Mouse (Mus musculus) erythroid progenitor cell, adult 5-6 weeks (primary cell): Measurements from ENCODE around the gene Cep104. TPM values are rescaled to one million over a fixed set of nuclear protein-coding genes. Genes with fewer than 3 reads are reported as not detected.
A peak's percentile ranks its signal among the peaks of the same experiment; 100 is the strongest.

ENCODE experiments used
- ATAC-seq: replicated peaks from 2 replicates; pipeline ENCODE4 v1.8.0; 2016; ENCODE audit warnings: moderate number of reproducible peaks, mild to moderate bottlenecking, moderate TSS enrichment, inconsistent platforms; ENCODE audit not compliant: poor library complexity, low FRiP score, severe bottlenecking
- total RNA-seq, 2 experiments: library from RNA; stranded (forward) in 1 of 2; stranded (reverse) in 1 of 2; fragments of 150-400 nt in 1 of 2; fragments of 186-747, 209-891 nt in 1 of 2; gene quantifications; 2 replicates each; pipeline versions ENCODE4 v1.2.3 to v1.2.4; 2015 to 2017; ENCODE audit warnings: low replicate concordance in 2 of 2

Cep104 gene
- total RNA-seq, 2 experiments from 2014 or later, result 5.0 to 13.8 TPM

DNA sequence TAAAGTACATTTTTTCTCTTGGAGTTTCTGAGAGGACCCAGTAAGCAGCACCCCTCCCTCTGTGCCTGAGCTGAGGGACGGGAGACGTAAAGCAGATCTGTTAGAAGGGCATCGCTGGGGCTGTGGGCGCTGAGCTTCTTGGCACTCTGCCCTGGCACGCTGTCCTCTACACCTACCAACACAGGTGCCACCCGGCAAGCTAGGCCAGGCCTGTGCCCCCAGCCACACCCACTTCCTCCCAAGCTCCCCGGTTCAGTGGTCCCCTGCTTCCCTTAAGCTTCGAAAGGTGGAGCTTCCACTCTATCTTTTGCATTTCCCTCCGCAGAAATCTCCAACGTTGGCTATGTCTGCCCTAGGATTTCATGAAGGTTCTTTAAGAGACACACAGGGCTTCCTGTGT, 4.2 kb downstream of the Cep104 start:
- ATAC-seq, result no peak

DNA sequence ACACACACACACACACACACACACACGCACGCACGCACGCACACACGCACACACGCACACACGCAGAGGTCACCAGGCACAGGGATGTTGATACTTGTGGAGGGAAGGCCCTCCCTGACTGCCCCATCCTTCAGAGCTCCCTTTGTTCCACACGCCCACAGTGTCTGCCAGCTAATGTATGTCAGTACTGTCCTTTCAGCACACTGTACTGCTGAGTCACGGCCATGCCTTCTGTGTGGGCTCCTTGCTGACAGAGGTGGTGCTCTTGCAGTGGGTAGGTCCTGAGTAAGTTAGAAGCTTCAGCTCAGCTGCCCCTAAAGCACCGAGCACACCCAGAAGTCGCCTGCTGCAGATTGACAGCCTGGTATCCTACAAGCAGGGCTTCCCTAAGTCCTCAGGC, 5.5 kb downstream of the Cep104 start:
- ATAC-seq, result no peak

DNA sequence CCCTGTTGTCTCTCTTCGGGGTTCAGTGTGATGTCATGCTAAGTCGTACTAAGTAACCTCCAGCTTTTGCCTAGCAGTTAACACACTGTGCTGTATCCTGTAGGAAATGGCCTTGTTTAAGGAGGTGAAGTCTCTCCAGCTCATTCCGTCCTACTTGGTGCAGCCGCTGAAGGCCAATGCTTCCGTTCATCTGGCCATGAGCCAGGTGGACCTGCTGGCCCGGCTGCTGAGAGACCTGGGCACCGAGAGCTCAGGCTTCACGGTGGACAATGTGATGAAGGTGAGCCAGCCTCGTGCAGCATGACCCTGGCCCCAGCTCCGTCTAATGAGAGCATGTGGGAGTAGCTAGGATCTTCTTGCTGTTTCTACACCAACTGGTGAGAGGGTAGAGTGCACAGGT, 17.7 kb downstream of the Cep104 start:
- no peak for ATAC-seq

DNA sequence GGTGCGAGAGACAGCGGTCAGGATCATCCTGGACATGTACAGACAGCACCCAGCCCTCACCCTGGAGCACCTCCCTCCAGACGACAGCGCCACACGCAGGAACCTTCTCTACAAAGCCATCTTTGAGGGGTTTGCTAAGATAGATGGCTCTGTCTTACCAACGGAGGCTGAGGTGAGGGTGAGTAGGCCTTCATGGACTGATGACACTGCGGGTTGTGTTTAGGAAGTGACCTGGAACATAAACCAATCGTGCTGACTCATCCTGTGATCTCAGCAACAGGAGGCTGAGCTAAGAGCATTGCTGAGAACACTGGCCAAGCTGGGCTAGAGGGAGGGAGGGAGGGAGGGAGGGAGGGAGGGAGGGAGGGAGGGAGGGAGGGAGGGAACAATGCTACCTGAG, 18.5 kb downstream of the Cep104 start:
- no peak for ATAC-seq

DNA sequence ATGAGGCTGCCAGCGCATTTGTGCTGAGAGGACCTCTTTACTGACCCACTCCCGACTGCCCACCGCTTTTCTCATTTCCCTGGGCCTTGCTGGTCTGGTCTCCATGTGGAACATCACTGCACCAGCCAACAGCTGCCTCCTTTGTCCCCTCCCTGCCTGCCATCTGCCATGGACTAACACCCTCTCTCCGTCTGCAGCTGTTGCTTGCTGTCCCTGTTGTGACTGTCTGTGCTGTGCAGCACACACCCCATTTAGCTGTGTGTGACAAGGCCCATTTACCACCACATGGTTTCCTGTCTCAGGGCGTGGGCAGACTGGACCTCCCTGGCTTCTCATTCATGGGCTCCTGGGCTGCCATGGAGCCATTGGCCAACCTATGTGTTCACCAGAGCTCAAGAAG, 30.5 kb downstream of the Cep104 start:
- no peak for ATAC-seq

DNA sequence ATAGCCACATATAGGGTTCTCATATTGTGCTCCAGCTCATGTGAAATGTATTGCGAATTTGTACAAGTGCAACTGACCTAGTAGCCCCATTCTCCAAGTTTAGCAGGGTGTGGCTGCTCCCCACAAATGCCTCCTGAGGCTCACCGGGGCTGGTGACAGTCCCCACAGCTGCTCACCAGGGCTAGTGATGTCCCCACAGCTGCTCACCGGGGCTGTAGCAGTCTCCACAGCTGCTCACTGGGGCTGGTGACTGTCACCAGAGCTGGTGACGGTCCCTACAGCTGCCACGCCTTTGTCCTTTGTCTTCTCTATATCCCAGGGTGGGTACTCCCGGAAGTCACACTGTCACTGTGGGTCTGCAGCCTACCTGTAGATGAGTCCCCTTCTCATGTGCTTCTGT, 31.3 kb downstream of the Cep104 start:
- ATAC-seq, result no peak

DNA sequence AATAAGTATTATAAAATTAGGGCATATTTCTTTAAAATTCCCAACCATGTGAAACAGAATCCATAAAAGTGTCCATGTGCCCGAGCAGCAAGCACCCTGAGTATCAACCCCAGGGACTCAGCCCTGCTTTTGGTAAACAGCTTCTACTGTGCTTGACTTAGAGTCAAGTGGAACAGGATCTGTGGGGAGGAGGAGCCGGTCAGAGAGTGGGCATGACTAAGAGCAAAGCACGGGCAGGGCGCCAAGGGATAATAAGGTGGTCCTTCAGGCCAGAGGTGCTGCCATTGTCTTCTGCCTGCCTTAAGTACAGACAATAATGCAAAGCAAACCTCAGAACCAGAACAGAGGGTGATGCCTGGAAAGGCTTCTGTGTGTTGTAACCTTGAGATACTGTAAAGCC, 32.8 kb downstream of the Cep104 start:
- no peak for ATAC-seq

DNA sequence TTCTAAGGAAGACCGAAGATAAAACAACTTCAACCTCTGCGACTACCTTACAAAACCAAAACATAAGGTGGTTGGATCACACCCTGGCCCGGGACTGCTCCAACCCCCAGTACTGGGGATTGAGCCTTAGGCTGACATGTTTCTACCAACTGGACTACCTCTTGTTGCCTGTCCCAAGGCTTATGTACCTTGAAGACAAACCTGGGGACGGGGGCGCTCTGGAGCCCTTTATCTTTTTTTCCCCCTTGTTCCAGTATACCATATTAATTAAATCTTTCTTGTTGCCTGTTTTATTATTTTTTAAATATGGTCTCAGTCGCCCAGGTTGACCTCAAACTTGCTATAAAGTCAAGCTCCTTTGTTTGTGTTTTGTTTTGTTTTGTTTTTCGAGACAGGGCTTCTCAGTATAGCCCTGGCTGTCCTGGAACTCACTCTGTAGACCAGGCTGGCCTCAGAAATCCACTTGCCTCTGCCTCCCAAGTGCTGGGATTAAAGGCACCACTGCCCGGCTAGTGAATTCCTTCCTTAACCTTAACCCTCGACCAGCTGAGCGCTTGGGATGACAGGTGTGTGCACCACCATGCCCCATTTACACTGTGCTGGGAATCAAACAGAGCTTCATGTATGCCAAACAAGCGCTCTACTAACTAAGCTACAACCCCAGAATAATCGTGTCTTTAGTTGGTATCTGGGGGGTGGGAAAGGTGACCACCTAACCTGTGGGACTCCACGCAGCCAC, 36.1 kb downstream of the Cep104 start:
- ATAC-seq, result peak; percentile 48

DNA sequence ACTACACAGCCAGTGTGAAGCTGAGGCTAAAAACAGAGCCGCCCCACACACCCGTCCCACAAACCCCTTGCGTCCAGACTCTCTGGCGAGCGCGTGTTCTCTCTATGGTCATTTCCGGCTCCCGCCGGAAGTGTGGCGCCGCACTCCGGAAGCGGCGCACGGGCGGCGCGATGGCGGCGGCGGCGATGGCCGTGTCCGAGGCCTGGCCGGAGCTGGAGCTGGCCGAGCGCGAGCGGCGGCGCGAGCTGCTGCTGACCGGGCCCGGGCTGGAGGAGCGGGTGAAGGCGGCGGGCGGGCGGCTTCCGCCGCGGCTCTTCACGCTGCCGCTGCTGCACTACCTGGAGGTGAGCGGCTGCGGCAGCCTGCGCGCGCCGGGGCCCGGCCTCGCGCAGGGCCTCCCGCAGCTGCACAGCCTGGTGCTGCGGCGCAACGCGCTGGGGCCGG, 36.7 kb downstream of the Cep104 start, which contains the start of gene Lrrc47:
Gene Lrrc47 (plus strand): TSS at position 86 of the 444 bp plus-strand sequence.
- ATAC-seq, result peak; percentile 96

DNA sequence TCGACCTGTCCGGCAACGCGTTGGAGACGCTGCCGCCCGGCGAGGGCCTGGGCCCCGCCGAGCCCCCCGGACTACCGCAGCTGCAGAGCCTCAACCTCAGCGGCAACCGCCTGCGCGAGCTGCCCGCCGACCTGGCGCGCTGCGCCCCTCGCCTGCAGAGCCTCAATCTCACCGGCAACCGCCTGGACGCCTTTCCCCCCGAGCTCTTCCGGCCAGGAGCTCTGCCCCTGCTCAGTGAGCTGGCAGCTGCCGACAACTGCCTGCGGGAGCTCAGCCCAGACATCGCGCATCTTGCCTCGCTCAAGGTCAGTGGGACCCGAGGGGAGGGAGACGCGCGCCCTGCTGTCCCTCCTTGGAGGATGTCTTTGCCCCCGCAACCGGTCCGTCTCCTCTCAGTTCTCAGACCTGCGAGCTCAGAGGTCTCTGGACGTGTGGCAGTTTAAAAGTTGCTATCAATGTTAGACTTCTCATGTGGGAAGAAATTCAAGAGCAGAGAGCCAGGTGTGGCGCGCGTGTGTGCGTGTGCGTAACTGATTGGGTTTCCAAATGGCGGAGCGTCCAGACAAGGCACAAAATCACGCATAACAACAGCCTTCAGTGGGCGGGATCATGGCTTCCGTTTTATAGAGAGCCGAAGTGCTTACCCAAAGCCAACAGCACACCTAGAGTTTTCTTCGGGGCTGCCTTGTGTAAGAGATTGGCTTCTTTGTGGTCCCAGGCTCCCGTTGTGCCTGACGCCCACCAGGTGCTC, 37.3 kb downstream of the Cep104 start:
- ATAC-seq, result no peak

DNA sequence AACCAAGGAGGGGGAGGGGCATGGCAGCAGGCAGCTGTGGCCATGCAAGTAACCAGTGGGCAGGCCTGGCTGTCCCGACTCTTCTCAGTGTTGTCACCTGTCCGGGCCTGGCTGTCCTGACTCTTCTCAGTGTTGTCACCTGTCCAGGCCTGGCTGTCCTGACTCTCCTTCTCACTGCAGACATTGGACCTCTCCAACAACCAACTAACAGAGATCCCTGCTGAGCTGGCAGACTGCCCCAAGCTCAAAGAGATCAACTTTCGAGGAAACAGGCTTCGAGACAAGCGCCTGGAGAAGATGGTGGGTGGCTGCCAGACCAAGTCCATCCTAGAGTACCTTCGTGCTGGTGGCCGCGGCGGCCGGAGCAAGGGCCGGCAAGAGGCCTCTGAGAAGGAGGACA, 40.5 kb downstream of the Cep104 start:
- no peak for ATAC-seq

DNA sequence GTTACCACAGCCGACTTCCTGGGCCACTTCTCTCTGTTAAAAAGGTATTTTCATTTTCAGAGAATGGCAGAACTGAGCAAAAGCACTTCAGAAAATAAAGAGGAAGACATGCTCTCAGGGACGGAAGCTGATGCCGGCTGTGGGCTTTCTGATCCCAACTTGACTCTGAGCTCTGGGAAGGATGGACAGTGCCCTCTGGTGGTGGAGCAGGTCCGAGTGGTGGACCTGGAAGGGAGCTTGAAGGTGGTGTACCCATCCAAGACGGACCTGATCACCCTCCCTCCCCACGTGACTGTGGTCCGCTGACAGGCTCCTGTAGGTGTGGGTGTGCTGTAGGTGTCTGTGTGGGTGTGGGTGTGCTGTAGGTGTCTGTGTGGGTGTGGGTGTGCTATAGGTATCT, 44.6 kb downstream of the Cep104 start:
- no peak for ATAC-seq

DNA sequence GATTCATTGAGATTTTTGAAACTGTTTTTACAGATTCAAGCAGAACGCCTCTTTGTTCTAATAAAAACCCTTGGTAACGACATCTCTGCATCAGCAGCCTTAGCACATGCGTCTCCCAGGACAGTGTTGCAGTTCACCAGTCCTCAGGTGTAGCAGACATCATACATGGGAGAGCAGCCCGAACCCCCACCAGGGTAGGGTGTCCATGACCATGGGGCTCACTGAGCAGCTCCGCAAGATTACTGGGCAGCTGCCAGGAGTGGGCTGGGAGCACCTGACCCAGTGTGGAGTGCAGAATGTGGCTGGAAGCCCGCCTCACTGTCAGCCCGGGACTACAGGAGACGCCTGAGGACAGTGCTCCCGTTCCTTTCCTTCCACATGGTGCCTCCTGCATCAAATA, 46.4 kb downstream of the Cep104 start:
- no peak for ATAC-seq

DNA sequence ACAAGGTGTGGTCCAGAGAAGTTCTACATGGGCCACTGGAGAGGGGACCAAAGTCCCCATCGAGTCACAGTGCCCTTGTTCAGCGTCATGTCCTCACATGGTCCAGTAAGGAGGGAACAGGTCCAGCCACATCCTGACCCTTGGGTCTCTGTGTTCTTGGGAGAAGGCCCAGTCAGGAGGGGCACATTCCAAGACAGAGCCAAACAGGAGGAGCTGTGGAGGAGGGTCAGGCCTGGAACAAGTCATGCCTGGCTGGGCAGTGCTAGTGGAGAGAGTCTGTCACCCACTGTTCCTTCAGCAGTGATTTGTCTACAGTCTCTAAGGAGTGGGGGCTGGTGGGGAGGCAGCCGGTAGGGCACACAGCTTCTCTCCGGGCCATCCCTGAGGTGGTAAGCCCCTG, 47.4 kb downstream of the Cep104 start:
- no peak for ATAC-seq

DNA sequence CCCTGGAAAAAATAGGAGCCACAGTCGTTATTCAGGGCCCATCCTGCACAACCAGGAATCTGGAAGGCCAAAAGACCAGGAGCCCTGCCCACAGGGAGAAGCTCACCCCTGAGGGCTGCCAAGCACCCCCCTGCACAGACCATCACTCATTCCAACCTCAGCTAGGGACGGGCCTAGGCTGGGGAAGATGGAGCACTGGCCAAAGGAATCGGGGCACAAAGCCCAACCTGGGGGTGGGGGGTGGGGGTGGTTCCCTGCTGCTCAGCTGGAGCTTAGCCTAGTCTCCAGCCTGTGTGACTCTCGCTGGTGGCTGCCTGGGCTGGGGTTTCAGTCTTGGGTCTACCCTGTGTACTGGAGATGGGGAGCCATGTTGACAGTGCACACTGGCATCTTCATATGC, 47.9 kb downstream of the Cep104 start:
- ATAC-seq, result no peak

DNA sequence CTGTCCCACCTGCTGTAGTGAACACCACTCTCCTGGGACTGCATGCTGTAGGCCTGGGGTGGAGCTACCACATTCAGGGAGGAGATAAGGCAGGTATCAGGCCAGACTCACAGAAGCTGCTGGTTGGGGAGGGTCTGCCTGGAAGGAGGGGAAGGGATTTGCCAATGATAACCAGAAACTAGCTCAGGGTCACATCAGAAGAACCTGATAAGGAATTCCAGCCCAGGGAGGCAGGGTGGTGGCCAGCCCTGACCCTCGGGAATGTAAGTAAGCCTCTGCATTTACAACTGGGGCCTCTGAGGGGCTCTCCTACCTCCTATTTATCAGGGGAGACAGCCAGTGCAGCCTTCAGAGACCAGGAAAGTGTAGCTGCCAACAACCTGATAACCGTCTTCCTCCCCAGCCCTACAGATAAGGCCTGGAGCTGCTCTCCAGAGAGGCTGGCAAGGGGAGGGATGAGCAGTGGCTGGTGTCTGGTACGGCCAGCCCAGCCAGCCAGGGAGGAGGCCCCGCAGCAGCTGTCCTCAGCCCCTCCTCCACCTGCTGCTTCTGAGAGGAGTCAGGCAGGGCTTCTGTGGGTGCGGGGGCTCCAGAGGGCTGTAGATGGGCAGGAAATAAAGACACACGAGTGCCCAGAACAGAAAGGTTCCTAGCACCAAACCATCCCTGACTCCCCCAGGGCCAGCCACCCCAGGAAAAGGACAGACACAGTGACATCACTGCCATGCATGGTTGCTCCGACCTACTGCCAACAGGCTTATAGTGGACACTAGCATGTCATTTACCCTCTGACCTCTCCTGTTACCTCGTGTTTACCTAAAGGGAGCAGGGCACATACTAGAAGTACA, 49.0 kb downstream of the Cep104 start:
- peak; percentile 75 for ATAC-seq

DNA sequence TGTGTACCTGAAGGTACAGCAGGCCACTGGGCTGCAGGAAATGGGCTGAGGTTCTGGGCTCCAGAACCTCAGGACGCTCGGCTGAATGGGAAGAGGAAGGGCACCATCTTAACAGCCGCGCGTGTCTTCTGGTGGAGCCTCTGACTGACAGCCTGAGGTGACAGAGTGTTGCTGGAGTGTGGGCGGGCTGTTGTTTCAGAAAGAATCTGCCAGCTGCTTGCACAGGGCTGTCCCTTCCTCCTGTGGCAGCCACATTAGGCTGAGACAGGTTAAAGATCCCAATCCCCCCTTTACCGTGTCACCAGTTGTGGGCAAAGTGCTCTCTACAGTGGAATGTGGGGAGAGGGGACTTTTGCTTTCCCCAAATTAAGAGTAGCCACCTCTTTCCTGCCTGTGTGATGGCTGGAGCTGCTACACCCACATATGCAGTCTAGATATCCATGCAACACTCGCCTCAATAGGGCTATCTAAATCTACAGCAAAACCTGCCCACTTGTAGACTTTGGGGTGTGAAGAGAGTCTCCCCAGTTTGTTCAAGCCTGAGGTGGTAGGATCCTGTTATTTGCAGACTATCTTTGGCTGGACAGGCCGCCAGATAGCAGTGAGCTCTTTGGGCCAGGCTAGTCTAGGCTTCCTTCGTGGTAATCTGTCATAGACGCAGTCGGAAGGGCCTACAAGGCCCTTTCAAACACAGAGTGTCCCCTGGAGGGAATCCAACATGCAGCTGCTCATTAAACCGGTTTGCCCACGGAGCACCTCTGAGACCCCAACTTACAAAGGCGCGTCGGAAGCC, 49.9 kb downstream of the Cep104 start:
- peak; percentile 36 for ATAC-seq

DNA sequence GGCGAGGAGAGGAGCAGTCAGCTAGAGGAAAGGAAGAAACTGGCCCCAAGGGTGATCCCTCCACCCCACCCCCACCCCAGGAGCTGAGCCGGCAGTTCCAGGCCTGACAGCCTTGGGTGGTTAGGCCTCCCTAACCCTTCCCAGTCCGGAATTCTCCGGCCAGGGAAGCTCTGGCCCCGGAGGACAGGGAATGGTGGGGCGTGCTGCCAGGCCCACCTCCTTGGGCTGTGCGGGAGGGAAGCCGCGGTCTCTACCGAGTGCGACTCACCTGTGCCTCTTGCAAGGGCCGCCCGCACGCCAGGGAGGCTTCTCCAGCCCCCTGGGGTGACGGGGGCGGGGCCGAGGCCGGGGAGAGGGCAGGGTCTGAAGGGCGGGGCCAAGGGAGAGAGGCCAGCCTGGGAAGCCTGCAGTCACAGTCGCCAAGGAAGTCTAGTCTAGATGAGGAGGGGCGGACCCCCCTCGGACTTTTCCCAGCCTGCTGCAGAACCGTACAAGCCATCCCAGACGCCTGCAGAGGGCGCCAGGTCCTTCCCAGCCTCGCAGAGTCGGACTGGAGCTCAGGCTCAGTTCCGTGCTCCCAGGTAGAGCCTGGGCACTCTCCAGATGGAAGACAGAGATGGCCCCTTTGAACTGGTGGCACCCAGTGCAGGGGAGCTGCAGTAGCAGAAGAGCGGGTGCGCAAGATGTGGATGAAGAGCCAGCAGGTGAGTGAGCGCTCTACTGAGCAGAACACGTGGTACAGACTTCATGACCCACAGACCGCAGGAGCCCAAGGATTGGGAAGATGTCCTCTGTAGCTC, 50.8 kb downstream of the Cep104 start, which contains the start of gene Smim1:
Gene Smim1 (minus strand): TSS at position 590 of the 800 bp plus-strand sequence.
- ATAC-seq, result peak; percentile 62

DNA sequence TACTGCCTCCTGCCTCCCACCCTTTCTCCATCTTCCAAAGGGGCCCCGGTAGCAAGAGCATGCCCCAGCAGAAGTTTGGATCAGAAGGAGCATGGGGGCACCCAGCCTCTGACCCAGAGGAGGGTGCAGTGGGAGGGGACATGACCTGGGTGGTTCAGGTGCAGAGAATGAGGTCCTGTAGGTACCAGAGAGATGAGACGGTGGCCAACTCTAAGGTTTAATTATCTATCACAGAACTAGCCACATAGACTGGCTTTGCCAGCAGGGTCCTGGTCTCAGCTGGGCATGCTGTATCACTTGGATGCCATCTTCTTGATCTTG, 51.4 kb downstream of the Cep104 start:
- no peak for ATAC-seq
